Mouse (Mus musculus): Measurements from ENCODE around the gene Atpaf2.
A peak's percentile ranks its signal among the peaks of the same experiment; 100 is the strongest.

Atpaf2 gene

GRCm38 (mm10) chr11:60396546-60396945 lies 21.7 kb downstream of the Atpaf2 start:
- no peak for DNase-seq (ENCODE audit: low spot score)

DNA sequence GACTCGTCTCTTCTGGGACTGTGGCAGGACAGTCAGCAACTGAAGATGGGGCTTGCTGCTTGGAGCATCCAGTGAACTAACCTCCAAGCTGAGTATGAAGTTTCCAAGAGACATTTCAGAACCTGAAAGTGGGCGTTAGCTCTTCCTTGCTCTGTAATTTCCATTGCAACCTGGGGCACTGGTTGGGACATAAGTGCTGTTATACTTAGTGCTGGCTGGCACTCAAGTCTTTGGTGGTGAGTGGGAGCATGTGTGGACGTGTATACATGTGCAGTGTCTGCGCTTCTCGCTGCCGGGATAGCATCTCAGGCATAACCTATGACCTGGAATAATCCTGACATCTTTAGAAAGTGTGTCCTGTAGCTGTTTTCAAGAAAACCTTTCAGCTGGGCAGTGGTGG lies 26.9 kb downstream of the Atpaf2 start:
- DNase-seq (ENCODE audit: low spot score), result no peak

DNA sequence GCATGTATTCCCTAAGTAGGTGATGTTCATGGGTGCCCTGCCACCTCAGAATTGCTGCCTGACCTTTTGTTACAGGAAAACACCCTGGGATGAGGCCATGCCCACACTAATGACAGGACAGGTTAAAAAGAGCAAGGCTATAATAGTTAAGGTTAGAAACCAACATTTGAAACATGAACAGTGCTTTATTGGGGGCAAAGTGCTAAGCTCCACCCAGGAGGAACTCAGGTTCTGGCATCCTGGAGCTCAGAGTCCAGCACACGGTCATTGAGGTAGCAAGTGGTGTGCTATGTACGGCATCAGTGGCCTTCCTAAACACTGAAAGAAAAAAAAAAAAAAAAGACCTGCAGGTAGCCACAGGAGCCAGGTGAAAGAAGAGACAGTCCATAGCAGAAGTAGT lies 30.3 kb downstream of the Atpaf2 start:
- DNase-seq (ENCODE audit: low spot score), result no peak

DNA sequence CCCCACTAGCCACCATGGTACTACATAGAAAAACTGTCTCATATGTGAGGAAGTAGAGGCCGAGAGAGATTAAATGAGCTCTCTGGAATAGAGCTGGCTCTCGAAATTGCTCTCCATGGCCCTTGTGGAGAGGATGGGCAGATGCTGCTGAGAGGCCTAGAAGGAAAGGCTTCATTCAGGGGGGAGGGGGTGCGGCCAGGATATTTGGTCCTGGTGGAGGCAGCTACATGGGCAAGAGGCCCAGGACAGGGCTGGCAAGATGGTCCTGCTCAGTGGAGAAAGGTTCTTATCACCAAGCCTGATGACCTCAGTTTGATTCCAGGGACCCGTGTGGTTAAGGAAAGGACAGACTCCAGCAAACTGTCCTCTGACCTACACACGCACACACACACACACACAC lies 32.3 kb downstream of the Atpaf2 start:
- no peak for DNase-seq (ENCODE audit: low spot score)

GRCm38 (mm10) chr11:60384762-60385421 lies 33.4 kb downstream of the Atpaf2 start:
- peak; percentile 53 for DNase-seq (ENCODE audit: low spot score)

- DNase-seq (ENCODE audit: low spot score), result no peak
These were observed 34.7 kb downstream of the Atpaf2 start for GRCm38 (mm10) chr11:60383518-60383917.

DNA sequence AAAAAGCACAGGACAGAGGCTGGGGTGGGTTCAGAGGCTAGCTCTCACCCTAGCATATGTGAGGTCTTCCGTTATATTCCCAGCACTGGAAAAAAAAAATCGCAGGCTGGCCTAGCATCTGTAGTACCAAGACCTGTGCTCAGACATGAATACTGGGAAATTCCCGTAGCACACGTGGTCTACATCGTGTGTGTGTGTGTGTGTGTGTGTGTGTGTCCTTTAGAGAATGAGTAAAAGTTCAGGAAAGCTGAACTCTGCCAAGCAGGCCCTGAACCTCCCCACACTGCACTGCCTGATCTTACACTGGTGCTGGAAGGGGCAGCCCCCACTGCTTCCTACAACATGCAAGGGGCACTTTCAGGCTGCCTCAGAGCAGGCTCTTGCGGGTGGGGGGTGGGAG lies 43.8 kb downstream of the Atpaf2 start:
- no peak for DNase-seq (ENCODE audit: low spot score)

DNA sequence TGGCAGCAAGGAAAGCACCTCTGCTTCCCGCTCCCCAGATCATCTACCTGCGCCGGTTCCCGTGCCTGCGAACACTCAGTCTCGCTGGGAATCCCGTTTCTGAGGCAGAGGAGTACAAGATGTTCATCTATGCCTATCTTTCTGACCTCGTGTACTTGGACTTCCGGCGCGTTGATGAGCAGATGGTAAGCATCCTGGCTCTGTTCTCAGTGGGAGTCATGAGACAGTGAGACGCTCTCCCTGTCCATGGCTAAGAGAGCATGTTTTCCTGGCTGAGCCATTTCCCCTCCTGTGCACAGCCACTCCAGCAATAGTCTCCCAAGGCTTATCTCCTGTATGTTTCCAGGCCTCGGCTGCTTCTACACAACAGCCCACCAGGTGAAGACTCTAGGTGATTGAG lies 47.8 kb downstream of the Atpaf2 start:
- no peak for DNase-seq (ENCODE audit: low spot score)

DNA sequence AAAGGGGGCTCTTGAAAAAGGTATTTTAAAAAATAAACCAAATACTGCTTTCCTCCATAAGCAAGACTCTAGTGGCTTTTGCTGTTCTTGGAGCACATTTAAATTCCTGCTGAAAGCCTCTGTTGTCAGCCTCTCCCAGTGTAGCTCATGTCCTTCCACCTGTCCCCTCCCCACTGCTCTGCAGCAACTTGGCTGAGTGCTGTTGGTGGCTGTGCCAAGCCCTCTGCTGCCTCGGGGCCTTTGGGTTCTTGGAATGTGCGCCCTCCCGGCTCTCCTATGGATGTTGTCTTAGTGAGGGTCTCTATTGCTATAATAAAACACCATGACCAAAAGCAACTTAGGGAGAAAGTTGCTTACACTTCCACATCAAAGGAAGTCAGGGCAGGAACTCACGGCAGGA lies 48.8 kb downstream of the Atpaf2 start:
- DNase-seq (ENCODE audit: low spot score), result no peak

GRCm38 (mm10) chr11:60368909-60369308 lies 49.3 kb downstream of the Atpaf2 start:
- no peak for DNase-seq (ENCODE audit: low spot score)

DNA sequence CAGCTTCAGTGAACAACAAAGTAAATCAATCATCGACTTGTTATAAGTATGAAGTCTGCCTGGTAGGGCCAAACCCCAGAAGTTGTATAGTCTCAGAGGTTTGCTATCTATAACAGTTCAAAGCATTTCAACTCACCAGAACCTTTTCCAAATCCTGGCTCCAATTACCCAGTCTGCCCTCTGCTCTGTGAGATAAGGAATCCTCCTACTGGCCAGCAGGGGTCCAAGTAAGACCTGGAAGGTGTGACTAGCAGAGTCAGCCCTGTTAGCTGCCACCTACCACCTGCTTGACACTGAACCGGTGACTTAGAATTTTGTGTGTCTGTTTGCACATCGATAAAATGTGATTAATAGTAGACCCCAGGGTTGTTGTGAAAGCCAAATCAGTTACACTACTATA lies 51.0 kb downstream of the Atpaf2 start:
- DNase-seq (ENCODE audit: low spot score), result no peak

DNA sequence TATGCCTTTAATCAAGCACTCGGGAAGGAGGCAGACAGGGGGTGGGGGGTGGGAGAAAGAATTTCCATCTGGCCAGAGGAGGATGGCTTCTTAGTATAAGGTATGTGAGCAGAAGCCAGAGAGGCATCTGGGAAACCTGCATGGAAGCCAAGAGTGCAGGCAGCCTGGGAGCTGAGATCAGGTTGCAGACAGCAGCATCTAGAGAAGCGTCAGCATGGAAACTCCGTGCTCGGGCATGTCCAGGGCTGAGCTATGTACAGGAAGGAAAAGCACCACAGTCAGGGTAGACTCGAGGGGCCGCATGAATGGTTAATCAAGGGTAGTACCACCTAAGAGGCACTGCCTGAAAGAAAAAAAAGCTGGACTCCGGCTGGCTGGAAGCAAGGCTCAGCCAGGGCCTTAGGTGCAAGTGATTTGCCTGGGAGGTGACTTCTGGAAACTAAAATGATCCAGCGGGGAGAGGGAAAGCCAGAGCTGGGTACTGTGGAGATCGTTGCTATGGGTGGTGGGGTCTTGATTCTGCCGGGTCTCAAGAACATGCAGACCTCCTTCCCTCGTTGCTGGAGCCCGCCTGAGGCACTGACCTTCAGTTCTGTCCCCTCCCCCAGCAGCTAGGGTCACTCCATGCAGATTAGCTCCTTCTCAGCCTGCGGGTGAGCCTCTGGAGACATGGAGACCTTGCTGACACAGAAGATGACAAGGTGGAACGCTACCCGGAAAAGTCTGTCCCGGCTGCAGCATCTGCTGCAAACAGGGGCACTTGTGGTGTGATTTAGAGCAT lies 51.8 kb downstream of the Atpaf2 start:
- no peak for DNase-seq (ENCODE audit: low spot score)

GRCm38 (mm10) chr11:60360631-60361201 lies 57.5 kb downstream of the Atpaf2 start:
- no peak for DNase-seq (ENCODE audit: low spot score)

DNA sequence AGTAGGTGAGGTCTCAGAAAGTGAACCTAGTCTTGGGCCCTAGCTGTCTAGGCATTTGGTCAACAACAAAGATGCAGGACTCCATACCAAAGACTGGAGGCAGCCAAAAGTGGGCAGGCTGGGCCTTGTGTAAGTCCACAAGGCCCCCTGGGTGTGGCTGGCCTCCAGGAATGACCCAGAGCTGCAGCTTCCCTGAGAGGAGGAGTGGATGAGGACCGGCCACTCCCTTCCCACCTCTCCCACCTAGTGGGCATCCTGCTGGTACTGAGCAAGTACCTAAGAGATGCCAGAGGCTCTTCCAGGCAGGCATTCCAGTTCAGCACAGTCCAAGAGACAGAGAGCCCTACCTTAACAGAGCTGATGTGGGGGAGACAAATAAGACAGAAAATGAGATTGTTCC lies 58.3 kb downstream of the Atpaf2 start:
- no peak for DNase-seq (ENCODE audit: low spot score)

GRCm38 (mm10) chr11:60359138-60359537 lies 59.1 kb downstream of the Atpaf2 start:
- no peak for DNase-seq (ENCODE audit: low spot score)

DNA sequence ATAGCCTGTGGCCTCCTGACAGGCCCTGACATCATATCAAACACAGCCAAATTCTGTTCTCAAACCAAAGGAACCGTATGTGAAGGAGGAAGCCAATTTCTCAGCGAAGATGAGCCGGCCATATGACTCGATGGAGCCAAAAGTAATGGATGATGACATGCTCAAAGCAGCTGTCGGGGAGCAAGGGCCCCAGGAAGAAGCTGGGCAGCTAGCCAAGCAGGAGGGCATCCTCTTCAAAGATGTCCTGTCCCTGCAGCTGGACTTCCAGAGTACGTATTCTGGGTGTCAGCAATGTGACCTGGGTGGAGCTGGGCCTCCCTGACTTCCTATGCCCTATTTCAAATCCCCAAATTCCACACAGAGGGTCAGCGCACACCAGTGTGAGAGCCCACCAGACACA lies 59.7 kb downstream of the Atpaf2 start:
- no peak for DNase-seq (ENCODE audit: low spot score)

- DNase-seq (ENCODE audit: low spot score), result no peak
These were observed 61.1 kb downstream of the Atpaf2 start for GRCm38 (mm10) chr11:60357116-60357515.

GRCm38 (mm10) chr11:60355952-60356351 lies 62.3 kb downstream of the Atpaf2 start:
- DNase-seq (ENCODE audit: low spot score), result no peak

DNA sequence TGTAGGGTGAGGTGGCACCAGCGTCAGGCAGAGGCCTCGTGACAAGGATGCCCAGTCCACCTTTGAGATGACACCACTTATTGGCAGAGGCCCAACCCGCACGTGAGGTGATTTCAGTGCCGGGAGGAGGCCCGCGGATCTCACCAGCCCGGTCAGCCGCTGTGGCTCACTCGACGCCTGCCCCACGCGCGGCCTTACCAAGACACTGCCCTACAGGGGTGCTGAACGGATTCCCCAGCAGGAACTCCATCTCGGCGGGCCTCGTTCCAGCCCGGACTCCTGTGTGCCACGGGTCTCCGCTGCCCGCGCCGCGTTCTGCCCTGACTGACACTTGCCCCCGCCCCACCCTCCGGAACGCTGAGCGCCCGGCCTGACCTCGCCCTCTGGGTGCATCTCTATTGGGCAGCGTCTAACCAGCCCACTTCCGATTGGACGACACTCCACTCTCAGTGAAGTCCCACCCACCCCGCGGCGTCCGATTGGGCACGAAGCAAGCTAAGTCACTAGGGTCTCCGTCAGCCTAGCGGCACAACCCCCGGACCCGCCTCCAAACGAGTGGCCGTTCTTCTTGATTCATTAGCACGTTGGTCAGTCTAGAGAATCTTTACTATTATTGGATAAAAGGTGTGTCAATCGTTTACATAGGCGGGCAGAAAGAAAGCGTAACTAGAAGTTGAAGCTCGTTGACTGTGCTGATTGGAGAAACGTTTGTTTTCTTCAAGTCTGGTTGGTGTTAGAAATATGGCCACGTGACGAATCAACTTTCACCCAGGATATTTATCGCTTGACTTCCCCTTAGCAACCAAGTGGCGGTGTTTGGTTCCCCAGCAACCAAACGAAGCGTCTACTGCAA lies 65.5 kb downstream of the Atpaf2 start, which contains the start of the genes Tom1l2 and Drc3:
Gene Tom1l2 (minus strand): TSS at position 347 of the 853 bp plus-strand sequence.
Gene Drc3 (plus strand): TSS at position 771 of the 853 bp plus-strand sequence.
- DNase-seq (ENCODE audit: low spot score), result peak; percentile 100

- peak; percentile 15 for DNase-seq (ENCODE audit: low spot score)
These were observed 66.3 kb downstream of the Atpaf2 start for GRCm38 (mm10) chr11:60351925-60352371.

DNA sequence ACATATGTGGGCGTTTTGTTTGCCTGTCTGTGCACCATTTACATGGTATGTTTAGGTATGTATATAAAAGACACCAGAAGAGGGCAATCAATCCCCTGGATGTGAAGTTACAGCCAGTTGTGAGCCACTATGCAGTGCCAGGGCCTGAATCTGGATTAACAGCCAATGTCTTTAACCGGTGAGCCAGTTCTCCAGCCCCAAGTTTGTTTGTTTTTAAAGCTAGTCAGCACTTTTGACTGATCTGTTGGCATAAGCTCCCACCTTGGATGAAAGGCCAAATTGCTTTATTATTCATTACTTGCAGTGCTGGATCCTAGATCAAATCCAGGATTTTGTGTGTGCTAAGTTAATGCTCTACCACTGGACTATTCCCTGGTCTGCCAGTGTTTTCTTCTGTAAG lies 66.9 kb downstream of the Atpaf2 start:
- peak; percentile 27 for DNase-seq (ENCODE audit: low spot score)
